Mouse (Mus musculus) cerebellum, adult 9-10 months (tissue): ENCODE measurements at regions not wholly inside any gene's neighbourhood (a gene's known extent, or its start where the extent isn't known, plus 50 kb on each side); places are given as distances from the start of the nearest gene placed in this dataset.
"Not testable (repeated sequence)": the region's sequence is repeated elsewhere in the genome, so short reads cannot be mapped to it uniquely, and the experiment has no call there.

Experiments used
- DNase-seq: peaks from one replicate; pipeline ENCODE4 v3.0.0; 2022

DNA sequence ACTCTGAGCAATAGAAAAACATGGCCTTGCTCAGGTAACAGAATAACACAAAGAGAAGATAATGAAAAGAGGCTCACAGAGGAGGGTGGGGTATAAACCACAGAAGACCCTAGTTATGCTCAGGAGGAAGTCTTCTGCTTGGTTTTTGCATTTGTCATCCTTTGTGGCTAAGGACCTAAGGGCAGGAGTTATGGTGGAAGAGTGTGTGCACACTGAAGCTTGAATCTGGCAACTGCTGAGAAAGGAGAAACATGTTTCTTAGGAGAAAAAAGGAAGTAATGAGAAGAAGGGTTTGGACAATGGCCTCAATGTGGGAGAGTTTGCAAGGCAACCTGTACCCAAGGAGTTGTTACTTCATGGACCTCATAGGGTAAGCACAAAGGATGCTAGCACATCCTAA, 106.8 kb upstream of the Nyap2 start:
- DNase-seq = no peak

- no peak for DNase-seq
Measured at GRCm38 (mm10) chr1:80969194-80969593, 107.6 kb upstream of the Nyap2 start.

DNA sequence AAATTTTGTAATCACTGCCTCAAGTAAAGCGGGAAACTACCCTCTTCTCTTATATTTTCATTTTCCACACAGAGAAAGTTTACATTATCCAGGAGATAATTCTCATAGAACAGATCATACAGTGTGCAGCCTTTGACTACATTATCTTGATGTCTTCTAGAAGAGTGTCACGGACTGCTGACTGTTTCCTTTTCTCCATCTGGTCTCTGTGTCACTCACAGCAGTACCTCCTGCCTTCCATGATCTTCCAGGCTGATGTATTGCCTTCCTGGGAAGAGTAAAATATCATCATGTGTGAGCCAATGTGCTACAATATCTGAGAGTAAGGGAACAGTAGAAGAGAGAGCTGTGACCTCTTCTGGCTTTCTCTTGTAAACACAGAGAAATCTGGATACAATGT, 111.0 kb upstream of the Nyap2 start:
- DNase-seq = no peak

DNA sequence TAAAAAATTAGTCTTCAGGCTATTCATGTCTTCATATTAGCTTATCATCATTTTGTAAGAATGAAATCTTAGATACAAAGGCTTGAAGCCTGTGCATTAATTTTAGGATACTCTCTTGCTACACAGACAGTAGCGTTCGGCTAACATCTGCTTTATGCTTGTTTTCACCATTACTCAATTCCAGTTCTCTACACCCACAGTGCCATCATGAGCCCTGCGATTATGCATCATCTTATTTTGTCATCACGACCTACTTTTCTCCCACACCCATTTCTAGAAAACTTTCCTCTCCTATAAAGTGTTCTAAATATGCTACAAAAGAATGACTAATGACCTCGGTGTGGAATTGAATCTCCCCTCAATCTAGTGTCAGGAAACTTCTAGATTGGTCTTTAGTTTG, 112.4 kb upstream of the Nyap2 start:
- no peak for DNase-seq

DNA sequence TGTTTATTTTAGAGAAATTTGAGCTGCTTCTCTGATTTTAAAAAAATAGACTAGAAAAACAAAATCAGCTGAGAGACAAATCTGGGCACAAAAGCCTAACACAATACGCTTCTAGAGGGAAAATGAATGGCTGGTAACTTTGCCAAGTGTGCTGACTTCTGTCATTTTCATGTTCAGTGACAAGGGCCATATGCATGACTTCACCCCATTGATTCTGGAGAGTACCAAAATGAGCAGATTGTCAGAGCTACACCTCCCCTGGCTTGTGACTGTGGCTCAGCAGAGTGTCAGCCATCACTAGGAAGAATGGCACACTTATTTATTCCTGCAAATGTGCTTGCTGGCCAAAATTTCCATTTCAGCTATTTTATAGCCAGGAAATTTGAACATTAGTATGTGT, 112.9 kb upstream of the Nyap2 start:
- DNase-seq = peak; percentile 57

DNA sequence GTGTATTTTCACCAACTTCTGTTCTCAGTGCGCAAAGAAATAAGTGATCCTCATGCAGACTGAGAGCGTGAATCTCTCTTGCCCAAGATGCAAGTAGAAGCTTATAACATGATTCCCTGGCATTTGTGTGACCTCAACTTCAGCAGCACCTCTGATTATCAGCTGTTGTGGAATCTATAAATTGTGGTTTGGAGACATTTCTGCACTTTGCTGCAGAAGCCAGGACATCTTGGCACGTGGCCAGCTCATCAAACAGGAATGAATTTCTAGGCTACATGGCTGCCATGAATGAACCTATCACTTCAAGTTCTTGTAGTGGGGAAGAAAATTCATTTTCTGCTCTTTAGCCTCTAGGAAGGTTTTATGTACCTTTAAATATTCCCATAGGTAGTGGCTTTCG, 126.3 kb upstream of the Nyap2 start:
- DNase-seq = no peak

- not testable (repeated sequence) for DNase-seq
Measured at GRCm38 (mm10) chr1:80946049-80946448, 130.7 kb upstream of the Nyap2 start.

DNA sequence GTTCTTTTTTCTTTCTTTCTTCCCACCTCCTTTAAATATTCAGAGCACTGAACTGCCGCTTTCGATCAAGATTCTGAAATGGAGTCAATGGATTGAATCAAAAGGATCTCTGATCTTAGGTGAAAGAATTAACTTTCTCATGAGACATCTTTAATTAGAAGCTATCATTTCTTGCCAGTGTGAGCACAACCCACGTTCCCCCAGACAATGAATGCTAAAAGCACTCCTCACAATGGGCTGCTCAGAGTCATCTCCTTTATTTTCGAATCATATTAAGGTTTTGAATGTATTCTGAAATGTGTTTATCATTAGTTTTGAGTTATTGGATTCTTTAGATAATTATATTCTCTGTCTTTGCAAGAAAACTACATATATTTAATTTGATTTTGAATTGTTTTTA, 137.4 kb upstream of the Nyap2 start:
- DNase-seq = no peak

GRCm38 (mm10) chr1:80899281-80899680, 141.0 kb upstream of the Dock10 start:
- no peak for DNase-seq

- no peak for DNase-seq
Measured at GRCm38 (mm10) chr1:80874140-80874849, 116.0 kb upstream of the Dock10 start.

DNA sequence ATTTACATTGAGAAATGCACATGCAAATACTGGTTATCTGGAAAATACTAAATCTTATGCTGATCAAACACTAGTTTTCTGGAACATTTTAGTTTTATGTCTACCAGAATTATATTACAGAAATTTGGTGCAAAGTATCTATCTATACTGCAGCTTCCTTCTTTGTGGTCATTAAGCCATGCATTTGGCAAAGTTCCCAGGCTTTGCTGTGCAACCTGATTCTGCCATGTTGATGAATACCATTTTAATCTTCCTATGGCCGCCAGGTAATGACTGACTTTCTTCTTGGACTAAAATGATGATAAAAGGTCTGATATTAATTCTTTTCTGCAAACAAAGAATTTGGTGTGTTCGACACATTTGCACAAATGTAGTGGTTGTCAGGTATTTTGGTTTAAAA, 115.3 kb upstream of the Dock10 start:
- no peak for DNase-seq

DNA sequence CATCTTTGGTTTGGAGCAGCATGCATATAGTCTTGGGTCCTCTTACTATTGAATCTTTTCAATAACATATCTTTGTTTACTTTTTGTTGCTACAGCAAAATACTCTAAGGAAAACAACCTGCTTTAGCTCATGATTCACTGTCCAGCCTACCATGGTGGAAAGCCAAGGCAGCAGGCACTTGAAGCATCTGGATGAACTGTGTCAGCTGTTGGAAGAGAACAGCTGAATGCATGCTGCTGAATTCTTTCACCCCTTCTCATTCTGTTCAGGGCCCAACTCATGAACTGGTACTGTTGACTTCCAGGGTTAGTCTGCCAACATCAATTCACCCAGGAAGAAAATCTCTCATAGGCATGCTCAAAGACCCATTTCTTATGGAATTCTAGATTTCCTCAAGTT, 110.5 kb upstream of the Dock10 start:
- DNase-seq = no peak

DNA sequence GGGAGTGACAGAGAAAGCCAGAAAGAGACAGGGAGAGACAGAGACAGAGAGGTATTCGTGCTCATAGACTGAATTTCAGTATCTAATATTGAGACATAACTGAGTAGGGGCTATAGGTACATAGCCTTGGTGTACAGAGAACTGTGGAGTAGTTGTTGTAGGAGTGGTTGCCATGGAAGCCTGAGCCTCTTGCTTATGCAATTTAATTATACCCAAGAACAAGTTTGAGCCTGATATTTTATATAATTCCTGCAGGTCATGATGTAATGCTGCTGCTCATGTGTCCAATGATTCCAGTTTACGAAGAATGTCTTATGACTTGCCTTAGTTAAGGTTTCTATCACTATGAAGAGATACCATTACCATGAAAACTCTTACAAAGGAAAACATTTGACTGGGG, 98.7 kb upstream of the Dock10 start:
- DNase-seq = no peak

- DNase-seq = no peak
Measured at GRCm38 (mm10) chr1:80854945-80855656, 96.8 kb upstream of the Dock10 start.

GRCm38 (mm10) chr1:80854289-80854701, 96.0 kb upstream of the Dock10 start:
- DNase-seq = peak; percentile 10

DNA sequence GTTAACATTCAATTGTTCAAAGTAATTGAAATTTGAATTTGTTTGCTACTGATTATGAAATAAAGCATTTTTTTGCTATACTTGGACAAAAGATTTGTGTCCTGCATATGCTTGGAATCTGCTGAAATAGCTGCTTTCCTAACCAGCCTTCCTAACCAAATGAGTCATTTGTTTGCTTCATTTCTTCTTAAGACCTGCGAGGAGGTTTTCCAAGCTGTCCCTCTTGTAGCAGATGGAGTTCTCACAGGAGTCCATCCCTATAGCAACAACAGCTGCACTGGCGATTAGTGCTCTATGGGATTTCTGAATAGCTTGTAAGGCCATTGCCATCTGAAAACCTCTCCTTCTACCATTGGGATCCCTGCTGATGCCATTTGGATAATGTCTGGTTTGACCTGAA, 94.4 kb upstream of the Dock10 start:
- peak; percentile 44 for DNase-seq

DNA sequence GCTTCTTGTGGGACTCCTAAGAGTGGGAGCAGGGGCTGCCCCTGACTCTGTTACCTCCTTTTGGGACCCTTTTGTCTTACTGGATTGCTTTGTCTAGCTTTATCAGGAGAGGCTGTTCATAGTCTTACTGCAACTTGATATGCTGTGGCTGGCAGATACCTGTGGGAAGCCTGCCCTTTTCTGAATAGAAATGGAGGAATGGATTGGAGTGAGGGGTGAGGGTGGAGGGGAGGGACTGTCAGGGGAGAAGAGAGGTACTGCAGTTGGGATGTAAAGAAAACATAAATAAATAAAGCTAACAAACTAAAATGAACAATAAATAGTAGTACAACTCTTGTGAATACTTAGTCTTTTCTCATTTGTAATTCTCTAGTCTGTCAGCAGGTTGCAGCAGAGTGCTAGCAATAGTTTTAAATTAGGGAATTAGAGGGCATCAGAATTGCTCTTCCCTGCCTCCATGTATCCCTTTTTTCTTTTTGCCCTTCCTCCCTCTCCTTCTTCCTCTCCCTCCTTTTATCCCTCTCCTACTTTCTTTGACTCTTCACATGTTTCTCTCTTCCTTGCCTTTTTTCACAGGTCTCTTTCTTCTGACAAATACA, 72.0 kb upstream of the Dock10 start:
- peak; percentile 46 for DNase-seq

GRCm38 (mm10) chr1:80826383-80826782, 68.1 kb upstream of the Dock10 start:
- no peak for DNase-seq

DNA sequence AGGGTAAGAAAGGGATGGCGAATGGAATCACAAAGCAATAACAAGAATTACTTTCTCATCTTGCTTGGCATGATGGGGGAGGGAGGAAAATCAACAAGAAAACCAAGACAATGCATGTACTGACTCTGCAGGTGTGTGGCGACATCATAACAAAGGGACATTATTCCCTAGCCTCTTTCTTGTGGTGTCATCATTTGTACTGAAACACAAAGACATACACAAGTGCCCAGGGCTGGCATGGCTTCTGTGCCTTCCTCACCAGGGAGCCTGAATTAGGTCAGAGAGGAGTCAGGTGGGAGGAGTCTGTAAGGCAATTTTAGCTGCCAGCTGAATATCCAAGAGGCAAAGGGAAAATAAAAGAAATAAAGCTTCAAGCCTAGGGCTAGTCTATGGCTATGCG, 65.6 kb upstream of the Dock10 start:
- DNase-seq = peak; percentile 16

DNA sequence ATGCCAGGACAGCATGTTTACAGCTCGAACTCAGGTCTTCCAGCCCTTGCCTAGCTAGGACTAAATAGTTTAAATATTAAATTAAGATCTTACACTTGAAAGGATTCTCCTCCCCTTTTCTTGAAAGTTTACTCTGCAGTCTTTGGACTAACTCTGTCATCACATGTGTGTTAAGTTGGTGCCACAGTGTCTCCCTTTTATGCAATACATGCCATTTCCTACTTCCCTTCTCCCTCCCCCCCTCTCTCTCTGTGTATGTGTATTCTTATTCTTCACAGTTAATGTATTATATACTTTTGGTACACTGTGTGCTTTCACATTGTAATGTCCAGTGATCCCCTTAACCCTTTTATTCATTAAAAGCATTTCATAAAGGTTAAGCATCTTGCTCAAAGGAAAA, 63.9 kb upstream of the Dock10 start:
- DNase-seq = no peak

GRCm38 (mm10) chr1:80812906-80813305, 54.6 kb upstream of the Dock10 start:
- no peak for DNase-seq
